Mouse (Mus musculus) kidney, adult 2 months (tissue): ENCODE measurements around the gene Flvcr2.

Experiments used
- CTCF ChIP-seq: fragments of 200-500 bp; conservative IDR thresholded peaks from 2 replicates; pipeline ENCODE4 v1.5.1; 2011; ENCODE audit warnings: low read depth, mild to moderate bottlenecking, control low read depth, low read length, moderate library complexity, mixed read lengths; ENCODE audit not compliant: insufficient read depth, insufficient read length
- POLR2A ChIP-seq: fragments of 200-500 bp; IDR thresholded peaks from one replicate; pipeline ENCODE4 v1.6.1; 2011; ENCODE audit warnings: low read depth, low read length, control low read depth

GRCm38 (mm10) chr12:85813599-85813998 is 67.3 kb downstream of the Flvcr2 start:
- TF ChIP-seq POLR2A, result no peak
- no peak for TF ChIP-seq CTCF
